Mouse (Mus musculus) kidney, embryonic 15.5 days (tissue): Measurements from ENCODE around the gene Rars2. TPM values are rescaled to one million over a fixed set of nuclear protein-coding genes. Genes with fewer than 3 reads are reported as not detected.
A peak's percentile ranks its signal among the peaks of the same experiment; 100 is the strongest.

Experiments used
- ATAC-seq: fragments of 200-750 bp; cut with Nextera tagmentation; replicated peaks from 2 replicates; pipeline ENCODE4 v1.8.0; 2017; ENCODE audit warnings: moderate TSS enrichment; ENCODE audit not compliant: low FRiP score
- H3K27ac ChIP-seq: fragments of 300-500 bp; sonication (generic); 2 replicates; pipeline ENCODE4 v1.5.1; 2015; ENCODE audit warnings: mild to moderate bottlenecking, inconsistent platforms
- H3K27me3 ChIP-seq: fragments of 300-500 bp; sonication (generic); 2 replicates; pipeline ENCODE4 v1.6.1; 2015; ENCODE audit warnings: inconsistent platforms
- H3K36me3 ChIP-seq: fragments of 300-500 bp; sonication (generic); 2 replicates; pipeline ENCODE4 v1.6.1; 2015; ENCODE audit warnings: inconsistent platforms
- H3K4me1 ChIP-seq: fragments of 300-500 bp; sonication (generic); 2 replicates; pipeline ENCODE4 v1.6.1; 2015; ENCODE audit warnings: inconsistent platforms
- H3K4me2 ChIP-seq: fragments of 300-500 bp; sonication (generic); 2 replicates; pipeline ENCODE4 v1.6.1; 2015; ENCODE audit warnings: moderate library complexity, mild to moderate bottlenecking, inconsistent platforms
- H3K4me3 ChIP-seq: fragments of 300-500 bp; sonication (generic); replicated peaks from 2 replicates; pipeline ENCODE4 v1.5.1; 2015; ENCODE audit warnings: mild to moderate bottlenecking, inconsistent platforms
- H3K9ac ChIP-seq: fragments of 300-500 bp; sonication (generic); 2 replicates; pipeline ENCODE4 v1.6.1; 2015; ENCODE audit warnings: mild to moderate bottlenecking, inconsistent platforms
- H3K9me3 ChIP-seq: fragments of 300-500 bp; sonication (generic); replicated peaks from 2 replicates; pipeline ENCODE4 v1.6.1; 2016; ENCODE audit warnings: inconsistent platforms
- WGBS: fragments of 180-500 bp; shearing (Covaris S2); methylation state at CpG from one replicate; pipeline ENCODE4 v1.1.7; 2015; ENCODE audit warnings: mixed read lengths; 5-methylcytosine and 5-hydroxymethylcytosine counted together
- polyA plus RNA-seq: library from polyadenylated mRNA; unstranded; fragments of >200 nt; fragmentation: Nextera tagmentation; extraction: Ambion mirVana; gene quantifications from 2 replicates; pipeline ENCODE4 v1.2.1, GENCODE M21; 2015

Rars2 gene
- polyA plus RNA-seq, 1 experiment from 2014 or later = 71.5 TPM

GRCm38 (mm10) chr4:34703029-34703428, 88.3 kb downstream of the Rars2 start:
- WGBS = 69% methylated on average over 4 of the region's 4 CpGs
- H3K4me3 ChIP-seq = no peak overlapping the region
- no peak overlapping the region for H3K4me2 ChIP-seq
- no peaks in the 10 kb centered on the region for H3K27me3 ChIP-seq
- 0 out of 2 replicates have a peak, but pooled peaks cover under 1% of the 10 kb centered on the region for H3K4me1 ChIP-seq
- no peak overlapping the region for H3K27ac ChIP-seq
- H3K36me3 ChIP-seq = no peaks in the 10 kb centered on the region
- no peak overlapping the region for H3K9ac ChIP-seq
- no peaks in the 10 kb centered on the region for H3K9me3 ChIP-seq
- ATAC-seq = no peak

GRCm38 (mm10) chr4:34707248-34707647, 92.5 kb downstream of the Rars2 start:
- H3K9me3 ChIP-seq = no peaks in the 10 kb centered on the region
- ATAC-seq = peak; percentile 59; the same call in 1 of the 2 replicates
- H3K4me1 ChIP-seq = 0 out of 2 replicates have a peak, but pooled peaks cover 4% of the 10 kb centered on the region
- H3K36me3 ChIP-seq = no peaks in the 10 kb centered on the region
- no peaks in the 10 kb centered on the region for H3K27me3 ChIP-seq
- H3K4me3 ChIP-seq = no peak overlapping the region
- 61% methylated on average over 3 of the region's 3 CpGs for WGBS
- H3K9ac ChIP-seq = no peak overlapping the region
- H3K4me2 ChIP-seq = no peak overlapping the region
- H3K27ac ChIP-seq = no peak overlapping the region

- Histone ChIP-seq H3K9ac (no peak overlapping the region), H3K4me2 (no peak overlapping the region), H3K9me3 (no peaks in the 10 kb centered on the region), H3K4me1 (0 out of 2 replicates have a peak, but pooled peaks cover 4% of the 10 kb centered on the region), H3K36me3 (no peaks in the 10 kb centered on the region), H3K27me3 (no peaks in the 10 kb centered on the region), H3K27ac (0 out of 2 replicates have a peak overlapping the region, but pooled peaks have one; percentile 13), H3K4me3 (no peak overlapping the region)
- 0 out of 2 replicates have a peak, but pooled peaks have one; percentile 23 for ATAC-seq
- WGBS = 38% methylated on average over 3 of the region's 3 CpGs
Observed at GRCm38 (mm10) chr4:34708127-34708526, 93.4 kb downstream of the Rars2 start.

Other genes with a start within 250 kb of the Rars2 start
- gene Akirin2, start 64.0 kb upstream of the Rars2 start, polyA plus RNA-seq = 59.3 and 65.1 TPM in 2 replicates
- 91.0 and 92.3 TPM in 2 replicates for gene Orc3, start within 50 bp of the Rars2 start, polyA plus RNA-seq
- gene Slc35a1, start 72.5 kb downstream of the Rars2 start, polyA plus RNA-seq = 68.9 and 70.2 TPM in 2 replicates
- 0.91 and 1.3 TPM in 2 replicates for gene Cfap206, start 115.2 kb downstream of the Rars2 start, polyA plus RNA-seq
- gene Gm136, start 141.3 kb downstream of the Rars2 start, polyA plus RNA-seq = not detected in 2 replicates
- 44.6 and 49.2 TPM in 2 replicates for gene Smim8, start 163.5 kb downstream of the Rars2 start, polyA plus RNA-seq